8 mouse cellular contexts compared by ENCODE assay signal in the genomic region with DNA sequence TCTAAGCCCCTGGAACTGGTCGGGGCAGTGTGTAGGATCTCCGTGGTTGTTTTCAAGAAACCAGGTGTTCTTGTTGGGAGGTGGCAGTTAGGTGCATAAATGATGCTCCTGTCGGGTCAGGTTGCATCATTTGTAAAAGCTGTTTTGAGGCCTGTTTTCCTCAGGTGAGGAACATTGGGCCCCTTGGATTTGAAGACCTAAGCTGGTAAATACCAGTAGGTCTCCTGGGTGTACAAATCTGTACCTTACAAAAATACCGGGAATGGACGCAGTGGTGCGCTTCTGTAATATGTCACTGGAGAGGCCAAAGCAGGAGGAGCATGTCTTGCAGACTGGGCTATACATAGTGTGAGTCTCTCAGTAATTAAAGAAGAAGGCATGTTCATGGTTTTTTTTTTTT. TPM values are rescaled to one million over a fixed set of nuclear protein-coding genes. Genes with fewer than 3 reads are reported as not detected.
DNase-seq lines count a peak whose midpoint lies in the region; ATAC-seq and TF ChIP-seq lines count a peak whose summit lies in the region.

No protein-coding gene starts in this region.

- intact Hi-C loops in gastrocnemius, adult 2 months (cut with DNase I): no loop called here

- 34% methylated on average over 6 of the region's 6 CpGs for WGBS in thymus, adult 2 months
- 32% methylated on average over 6 of the region's 6 CpGs for WGBS in liver, embryonic 11.5 days

- ATAC-seq in liver, embryonic 11.5 days (replicated peaks; ENCODE audit: low FRiP score): no peak

- H3K9me3 ChIP-seq in liver, embryonic 11.5 days (ENCODE audit: control insufficient read depth, low read length): no peaks in the 10 kb centered on the region

- no peak for TF ChIP-seq CTCF in gastrocnemius, adult 2 months (IDR thresholded peaks at IDR 0.05)
- TF ChIP-seq CTCF in thymus, adult 2 months (IDR thresholded peaks at IDR 0.05; ENCODE audit: borderline replicate concordance, control insufficient read depth, extremely low read depth, insufficient read depth, low read length, poor library complexity): no peak

- H3K4me2 ChIP-seq in liver, embryonic 11.5 days: peak overlapping the region; percentile 90

- TF ChIP-seq POLR2A in thymus, adult 2 months (IDR thresholded peaks at IDR 0.05; ENCODE audit: control insufficient read depth, extremely low read depth, insufficient read depth, low read length, poor library complexity): no peak

- peaks cover 35% of the 10 kb centered on the region for H3K36me3 ChIP-seq in thymus, adult 2 months (ENCODE audit: control insufficient read depth, insufficient read depth, low read length)
- H3K36me3 ChIP-seq in liver, embryonic 11.5 days (ENCODE audit: control insufficient read depth, insufficient read depth, low read length): peaks cover 36% of the 10 kb centered on the region

- H3K27ac ChIP-seq in gastrocnemius, adult 2 months: peak overlapping the region; percentile 96
- peak overlapping the region; percentile 27; the same call in 1 of the 2 replicates for H3K27ac ChIP-seq in thymus, adult 2 months (ENCODE audit: control insufficient read depth, insufficient read depth, low read length)
- H3K27ac ChIP-seq in liver, embryonic 11.5 days (ENCODE audit: low read depth, low read length): peak overlapping the region; percentile 87; the same call in 1 of the 2 replicates

- DNase-seq in gastrocnemius, adult 2 months: no peak
- no peak for DNase-seq in gastrocnemius, postnatal 4 days (ENCODE audit: low spot score in 2 of 2)
- no peak for DNase-seq in thymus, adult 2 months
- no peak for DNase-seq in thymus, postnatal 10 days (ENCODE audit: low spot score in 2 of 2)
- DNase-seq in liver, embryonic 11.5 days (ENCODE audit: low spot score): no peak
- no peak for DNase-seq in urinary bladder, adult 18-20 months (ENCODE audit: low spot score in 2 of 2)
- DNase-seq in right cerebral cortex, postnatal 25 days: no peak
- DNase-seq in adrenal gland, postnatal 25 days: no peak

- peaks cover 10% of the 10 kb centered on the region; the same call in 1 of the 2 replicates for H3K4me1 ChIP-seq in thymus, adult 2 months (replicated peaks; ENCODE audit: control insufficient read depth, insufficient read depth, low read length)
- peaks cover 9% of the 10 kb centered on the region for H3K4me1 ChIP-seq in liver, embryonic 11.5 days (replicated peaks; ENCODE audit: control insufficient read depth, insufficient read depth, low read length)

- peak overlapping the region; percentile 77 for H3K4me3 ChIP-seq in gastrocnemius, adult 2 months
- peak overlapping the region; percentile 91 for H3K4me3 ChIP-seq in thymus, adult 2 months (ENCODE audit: control insufficient read depth, insufficient read depth, low read length)
- H3K4me3 ChIP-seq in liver, embryonic 11.5 days (ENCODE audit: low read depth, low read length): peak overlapping the region; percentile 92

- peak overlapping the region; percentile 96 for H3K9ac ChIP-seq in liver, embryonic 11.5 days (ENCODE audit: low read depth, low read length)

- no peaks in the 10 kb centered on the region for H3K27me3 ChIP-seq in thymus, adult 2 months (ENCODE audit: control insufficient read depth, insufficient read depth, low read length)
- no peaks in the 10 kb centered on the region for H3K27me3 ChIP-seq in liver, embryonic 11.5 days (replicated peaks; ENCODE audit: control insufficient read depth, insufficient read depth, low read length)

RNA-seq across cellular contexts. Expression of gene Herpud1, which starts 1.5 kb away (rescaled TPM):
- total RNA-seq in gastrocnemius, adult 2 months (2021): 100 to 1,000 TPM; 111 to 117 TPM
- total RNA-seq in gastrocnemius, postnatal 4 days (2021): 10 to 100 TPM; 57.2 to 58.0 TPM
- 198 and 218 TPM in 2 replicates for polyA plus RNA-seq in thymus, adult 2 months (2012; rRNA removed)
- 110 and 115 TPM in 2 replicates for polyA plus RNA-seq in liver, embryonic 11.5 days (2014; fragmentation: Nextera tagmentation; extraction: Ambion mirVana)
- 98.9 and 118 TPM in 2 replicates for total RNA-seq in adrenal gland, postnatal 25 days (2021)

RNA-seq across cellular contexts. Expression of gene Nlrc5, which starts 46.4 kb away (rescaled TPM):
- total RNA-seq in gastrocnemius, adult 2 months (2021): 1 to 10 TPM in 1 of 2 experiments, under 1 TPM in 1; 0.43 to 1.1 TPM
- total RNA-seq in gastrocnemius, postnatal 4 days (2021): 1 to 10 TPM in 1 of 2 experiments, under 1 TPM in 1; 0.65 to 1.8 TPM
- polyA plus RNA-seq in thymus, adult 2 months (2012; rRNA removed): 56.8 and 57.5 TPM in 2 replicates
- polyA plus RNA-seq in liver, embryonic 11.5 days (2014; fragmentation: Nextera tagmentation; extraction: Ambion mirVana): not detected in 2 replicates
- total RNA-seq in adrenal gland, postnatal 25 days (2021): 2.9 and 3.8 TPM in 2 replicates

RNA-seq across cellular contexts. Expression of gene Slc12a3, which starts 58.8 kb away (rescaled TPM):
- not detected for total RNA-seq in gastrocnemius, adult 2 months (2021)
- under 1 TPM in 1 of 2 experiments, not detected in 1; 0.10 TPM for total RNA-seq in gastrocnemius, postnatal 4 days (2021)
- polyA plus RNA-seq in thymus, adult 2 months (2012; rRNA removed): 1.3 TPM in 2 replicates
- polyA plus RNA-seq in liver, embryonic 11.5 days (2014; fragmentation: Nextera tagmentation; extraction: Ambion mirVana): not detected in 2 replicates
- 0.09 and 0.29 TPM in 2 replicates for total RNA-seq in adrenal gland, postnatal 25 days (2021)

Comparison
In these comparisons a context has a peak if more than half of its experiments do, and no peak if none do; other contexts are left out.
1. H3K27ac ChIP-seq: peak in every context shown above with its lines; median percentile 96 in gastrocnemius, adult 2 months; 87 in liver, embryonic 11.5 days; 27 in thymus, adult 2 months.